Mouse (Mus musculus): Measurements from ENCODE around the gene Nhej1.

The Nhej1 gene

DNA sequence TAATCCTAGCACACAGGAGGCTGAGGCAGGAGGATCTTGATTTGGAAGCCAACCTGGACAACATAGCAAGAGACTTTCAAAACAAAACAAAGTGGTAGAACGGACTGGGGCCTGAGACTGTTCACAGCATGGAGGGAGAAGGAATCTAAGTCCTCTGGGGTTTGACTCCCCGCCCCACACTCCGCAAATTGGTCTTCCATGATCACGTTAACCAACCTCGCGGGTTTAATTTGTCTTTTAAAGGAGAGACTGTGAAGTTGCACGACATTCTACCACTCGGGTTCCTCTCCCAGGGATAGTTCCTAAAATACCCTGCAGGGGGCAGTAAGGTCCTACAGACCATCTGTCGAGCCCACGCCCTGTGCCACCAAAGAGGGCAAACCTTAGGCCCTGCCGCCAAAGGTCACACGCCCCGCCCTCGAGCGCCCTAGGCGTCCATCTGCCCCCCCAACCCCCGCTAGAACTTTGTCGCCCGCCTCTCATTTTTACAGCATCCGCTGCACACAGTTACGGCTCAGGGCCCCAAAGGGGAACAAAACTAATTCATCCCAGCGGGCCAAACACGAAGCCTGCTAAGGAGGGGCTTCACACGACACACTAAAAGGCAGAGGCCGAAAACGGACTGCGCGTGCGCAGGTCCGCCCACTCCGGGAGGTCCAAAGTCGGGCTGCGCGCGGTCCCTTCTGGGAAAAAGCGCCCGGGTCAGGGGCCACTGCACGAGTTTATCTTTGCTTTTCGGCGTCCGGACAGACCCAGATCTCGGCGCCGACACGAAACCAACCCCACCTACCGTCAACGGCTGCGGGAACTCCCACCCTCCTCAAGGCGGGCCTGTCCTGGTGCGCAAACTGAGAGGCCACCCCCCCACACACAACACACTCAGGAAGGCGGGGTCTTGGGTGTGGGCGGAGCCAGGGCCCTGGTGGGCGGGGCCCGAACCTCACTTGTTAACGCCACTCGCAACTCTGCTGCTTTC is at the start of gene Nhej1:
TSS of gene Nhej1 (minus strand) at position 855 of the 976 bp plus-strand sequence.
- DNase-seq (ENCODE audit: low read depth) = peak; percentile 99

DNA sequence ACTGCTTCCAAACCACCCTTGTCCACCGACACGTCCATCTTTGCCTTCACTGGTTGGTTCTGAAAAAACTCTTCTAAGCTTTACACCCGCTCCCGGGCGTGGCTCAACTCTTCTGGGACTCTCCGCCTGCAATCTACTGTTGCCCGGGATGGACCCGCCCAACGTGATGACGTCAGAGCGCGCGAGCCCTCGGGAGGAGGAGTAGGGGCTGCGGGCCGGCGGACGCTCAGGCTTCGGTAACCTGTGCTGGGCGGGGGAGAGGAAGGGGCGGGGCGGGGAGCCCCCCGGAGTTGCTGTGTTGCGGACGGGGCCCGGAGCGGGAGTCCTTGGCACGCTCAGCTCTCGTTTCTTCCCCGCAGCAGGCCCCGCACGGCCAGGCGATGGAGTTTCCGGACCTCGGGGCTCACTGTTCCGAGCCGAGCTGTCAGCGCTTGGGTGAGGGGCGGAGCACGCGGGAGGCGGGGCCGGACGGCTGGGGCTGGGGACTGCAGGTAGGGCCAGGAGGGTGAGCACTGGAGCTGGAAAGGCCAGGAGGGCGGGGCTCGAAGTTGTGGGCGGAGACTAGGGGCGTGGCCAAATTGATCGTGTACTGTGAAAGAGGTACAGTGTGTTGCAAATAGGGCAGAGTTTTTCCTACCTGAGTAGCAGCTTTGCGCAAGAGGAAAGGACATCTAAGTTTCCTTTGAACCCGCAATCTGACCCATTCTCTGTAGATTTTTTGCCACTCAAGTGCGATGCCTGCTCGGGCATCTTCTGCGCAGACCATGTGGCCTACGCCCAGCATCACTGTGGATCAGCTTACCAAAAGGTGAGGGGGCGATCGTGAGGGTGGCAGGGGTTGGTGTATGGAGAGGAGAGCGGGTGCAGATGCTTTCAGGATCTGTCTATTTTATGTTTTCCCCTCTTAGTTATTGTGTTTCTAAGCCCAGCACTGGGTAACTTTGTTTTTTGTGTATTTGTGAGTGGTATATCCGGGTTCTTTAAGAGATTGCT is 43.8 kb upstream of the Nhej1 start, which contains the start of gene Zfand2b:
TSS of gene Zfand2b (plus strand) at position 175 of the 993 bp plus-strand sequence.
- peak; percentile 98 for DNase-seq (ENCODE audit: low read depth)

DNA sequence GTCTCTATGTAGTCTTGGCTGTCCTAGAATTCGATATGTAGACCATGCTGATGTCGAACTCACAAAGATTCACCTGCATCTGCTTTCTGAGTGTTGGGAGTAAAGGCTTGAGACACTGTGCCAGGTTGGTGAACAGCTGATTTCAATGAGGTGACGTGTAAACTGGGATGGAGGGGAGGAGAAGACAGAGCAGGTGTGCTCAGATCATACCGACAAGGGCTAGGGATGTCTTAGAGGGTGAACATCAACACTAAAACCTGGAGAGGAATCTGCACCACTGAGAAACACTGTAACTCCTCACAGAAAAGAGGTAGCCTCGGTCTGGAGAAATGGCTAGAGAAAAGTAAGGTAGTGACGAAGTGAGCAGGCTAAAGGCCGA is 43.1 kb upstream of the Nhej1 start:
- no peak for DNase-seq (ENCODE audit: low read depth)

DNA sequence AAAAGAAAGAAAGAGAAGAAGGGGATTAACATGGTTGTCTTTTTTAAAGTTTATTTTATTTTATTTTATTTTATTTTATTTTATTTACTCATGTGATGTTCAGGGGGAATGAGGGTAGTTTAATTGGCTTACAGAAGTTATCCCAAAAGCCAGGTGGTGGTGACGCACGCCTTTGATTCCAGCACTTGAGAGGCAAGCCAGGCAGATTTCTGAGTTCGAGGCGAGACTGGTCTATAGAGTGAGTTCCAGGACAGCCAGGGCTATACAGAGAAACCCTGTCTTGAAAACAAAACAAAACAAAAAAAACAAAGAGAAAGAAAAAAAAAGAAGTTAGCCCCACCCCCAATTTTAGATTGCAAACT is 35.2 kb upstream of the Nhej1 start:
- DNase-seq (ENCODE audit: low read depth) = no peak

DNA sequence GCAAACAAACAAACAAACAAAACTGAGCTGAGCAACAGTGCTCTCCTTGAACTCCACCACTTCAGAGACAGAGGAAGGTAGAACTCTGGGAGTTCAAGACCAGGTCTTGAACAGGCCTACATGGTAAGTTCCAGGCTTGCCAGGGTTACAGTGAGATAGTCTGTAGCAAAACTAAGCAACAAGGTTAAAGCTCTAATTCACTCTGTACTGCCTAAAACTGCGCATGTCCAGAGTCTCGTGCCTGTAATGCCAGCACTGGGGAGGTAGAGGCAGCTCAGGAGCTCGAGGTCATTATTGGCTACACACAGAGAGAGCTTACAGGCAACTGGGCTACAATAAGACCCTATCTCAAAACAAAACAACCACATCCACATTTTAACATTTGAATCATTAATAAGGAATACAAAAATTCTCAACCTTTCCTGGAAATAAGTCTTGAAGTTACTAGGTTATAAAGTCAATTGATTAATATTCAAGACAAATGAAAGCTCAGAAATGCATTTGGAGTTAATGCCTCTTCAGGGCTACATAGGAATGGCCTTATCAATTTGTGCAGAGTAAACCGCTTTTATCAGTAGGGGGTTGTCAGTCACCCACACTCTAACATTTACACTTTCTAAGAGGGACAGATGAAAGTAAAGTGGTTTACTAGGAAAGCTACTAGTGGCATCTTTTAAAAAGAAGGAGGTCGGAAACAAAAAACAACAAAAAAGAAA is 34.7 kb upstream of the Nhej1 start:
- DNase-seq (ENCODE audit: low read depth) = no peak

DNA sequence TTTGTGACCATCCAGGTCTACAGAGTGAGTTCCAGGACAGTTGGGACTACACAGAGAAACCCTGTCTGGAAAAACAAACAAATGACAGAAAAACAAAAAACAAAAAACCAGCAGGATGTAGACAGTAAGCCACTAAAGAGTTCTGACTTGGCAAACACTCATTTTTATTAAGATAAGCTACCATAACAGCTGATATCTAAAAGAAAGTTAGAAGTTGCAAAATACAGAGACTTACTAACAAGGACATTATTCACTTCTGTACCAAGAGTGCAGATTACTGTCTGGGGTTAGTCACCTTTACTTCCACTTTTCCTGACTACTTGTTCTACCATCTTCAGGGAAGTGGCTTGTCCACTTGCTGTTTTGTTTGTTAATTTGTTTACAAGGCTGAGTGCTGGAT is 34.0 kb upstream of the Nhej1 start:
- no peak for DNase-seq (ENCODE audit: low read depth)

DNA sequence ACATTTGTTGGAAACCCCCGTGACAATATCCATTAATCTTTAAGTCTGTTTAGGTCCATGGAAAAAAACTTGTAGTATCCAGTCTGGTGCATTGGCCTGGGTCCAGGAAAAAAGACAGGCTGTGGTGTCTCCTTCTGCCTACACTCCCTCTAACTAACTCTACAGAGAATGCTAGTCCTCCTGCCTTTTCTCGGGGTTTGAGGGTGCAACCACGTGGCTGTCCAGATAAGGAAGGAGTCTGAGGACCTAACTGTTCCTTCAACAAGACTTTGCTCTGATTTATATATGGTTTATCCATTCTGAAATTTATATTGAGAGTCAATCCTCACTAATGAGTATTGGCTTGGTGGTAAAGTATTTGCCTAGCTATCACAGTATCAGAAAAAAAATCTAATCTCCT is 30.8 kb upstream of the Nhej1 start:
- no peak for DNase-seq (ENCODE audit: low read depth)

DNA sequence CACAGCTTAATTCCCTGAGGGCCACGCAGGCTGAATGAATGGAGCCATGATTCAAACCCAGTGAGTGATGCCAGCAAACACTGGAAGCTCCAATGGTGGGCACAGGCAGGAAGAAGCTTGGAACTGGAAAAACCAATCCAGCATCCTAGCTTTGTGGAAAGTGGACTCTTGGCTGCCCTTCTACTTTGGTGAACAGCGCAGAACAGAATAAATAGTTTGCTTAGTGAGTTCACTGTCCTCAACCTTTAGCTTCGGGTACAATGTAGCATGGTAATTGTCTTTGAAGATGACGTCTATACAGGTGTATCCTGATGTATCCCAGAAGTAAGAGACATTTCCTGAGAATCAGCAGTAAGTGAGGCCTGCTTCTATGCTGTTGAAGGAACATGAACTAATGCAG is 23.7 kb upstream of the Nhej1 start:
- no peak for DNase-seq (ENCODE audit: low read depth)

DNA sequence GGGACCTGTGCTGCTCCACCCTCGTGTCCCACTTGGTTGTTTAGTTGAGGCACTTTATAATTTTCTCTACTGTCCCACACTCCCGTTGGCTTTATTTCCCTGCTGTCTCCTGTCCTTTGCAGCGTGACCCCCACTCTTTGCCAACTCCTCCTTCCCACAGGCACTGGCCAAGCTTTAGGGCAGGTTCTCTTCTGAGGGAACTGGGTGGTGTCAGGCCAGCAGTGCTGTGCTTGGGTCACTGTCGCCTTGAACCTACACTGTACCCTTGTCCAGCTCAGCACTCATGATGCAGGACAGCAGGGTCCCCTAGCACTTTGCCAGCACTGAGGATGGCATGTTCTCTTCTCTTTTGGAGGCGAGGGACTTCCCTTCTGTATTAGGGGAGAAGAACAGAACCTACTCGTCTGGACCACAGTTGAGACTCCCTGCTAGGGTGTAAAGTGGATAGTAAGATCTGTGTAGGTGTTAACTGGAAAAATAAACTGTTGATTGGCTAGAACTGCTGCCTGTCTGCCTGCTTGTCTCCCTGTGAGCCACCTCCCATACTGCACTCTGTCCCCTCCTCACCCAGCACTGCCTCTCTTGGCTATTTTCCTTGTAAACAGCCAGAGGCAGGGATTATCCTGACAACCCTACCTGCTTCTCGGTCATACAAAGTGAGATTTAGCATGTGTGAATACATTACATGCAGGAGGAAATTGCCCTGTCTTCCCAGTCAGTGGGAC is 22.6 kb upstream of the Nhej1 start:
- no peak for DNase-seq (ENCODE audit: low read depth)

DNA sequence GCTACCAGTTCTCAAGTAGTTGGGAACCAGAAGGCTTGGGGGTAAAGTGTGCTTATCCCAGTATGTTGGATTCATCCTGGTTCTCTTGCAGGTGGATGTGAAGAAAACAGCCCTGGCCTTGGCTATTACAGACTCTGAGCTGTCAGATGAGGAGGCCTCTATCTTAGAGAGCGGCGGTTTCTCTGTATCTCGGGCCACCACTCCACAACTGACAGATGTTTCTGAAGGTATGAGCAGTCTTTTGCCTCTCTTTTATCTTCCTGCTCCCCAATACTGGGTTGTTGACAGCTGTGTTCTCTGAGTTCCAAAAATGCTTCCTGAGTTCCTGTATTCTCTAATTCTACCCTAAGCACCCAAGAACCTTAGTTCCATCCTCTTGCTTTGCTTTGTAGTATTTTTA is 20.6 kb upstream of the Nhej1 start:
- DNase-seq (ENCODE audit: low read depth) = no peak

DNA sequence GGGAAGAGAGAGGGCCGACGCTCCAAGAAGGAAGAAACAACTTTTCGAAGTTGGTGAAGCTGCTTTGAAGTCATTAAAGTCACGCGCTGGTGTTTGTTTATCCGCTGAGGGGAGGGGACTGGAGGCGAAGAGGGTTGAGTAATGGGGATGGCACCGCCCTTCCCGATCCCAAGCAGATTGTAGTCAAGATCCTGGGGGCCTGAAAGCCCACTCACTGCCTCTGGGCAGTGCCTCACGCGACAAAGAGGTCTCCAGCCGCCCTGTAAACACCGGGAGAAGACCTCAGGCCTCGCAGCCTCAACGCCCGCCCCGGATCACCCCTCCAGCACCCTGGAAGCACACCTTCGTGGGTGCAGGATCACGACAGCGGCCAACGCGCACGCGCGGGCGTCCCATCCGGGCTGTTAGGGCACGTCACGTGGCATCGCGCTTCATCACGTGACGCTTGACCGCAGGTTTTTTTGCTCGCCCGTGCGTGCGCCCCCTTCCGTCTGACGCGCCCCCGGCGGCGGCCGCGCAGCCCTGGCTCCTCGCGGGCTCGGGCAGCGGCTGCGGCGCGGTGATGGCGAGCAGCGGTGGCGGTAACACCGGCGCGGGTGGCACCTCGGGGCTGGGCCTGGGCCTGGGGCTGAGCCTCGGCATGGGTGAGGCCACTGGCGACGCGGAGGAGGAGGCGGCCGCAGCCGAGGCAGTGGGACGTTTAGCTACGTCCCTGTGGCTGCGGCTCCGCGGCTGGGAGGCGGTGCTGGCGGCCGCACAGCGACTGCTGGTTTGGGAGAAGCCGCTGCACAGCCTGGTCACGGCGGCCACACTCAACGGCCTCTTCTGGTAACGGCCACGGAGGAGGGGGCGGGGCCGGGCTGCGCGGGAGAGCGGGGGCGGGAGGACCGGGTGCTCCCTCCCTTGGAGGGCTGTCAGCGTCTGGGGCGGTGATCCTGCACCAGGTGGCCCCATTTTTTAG is 17.6 kb upstream of the Nhej1 start, which contains the start of the genes Cnppd1 and Retreg2:
TSS of gene Cnppd1 (minus strand) at position 411 of the 961 bp plus-strand sequence.
TSS of gene Retreg2 (plus strand) at position 478 of the 961 bp plus-strand sequence.
- peak; percentile 98 for DNase-seq (ENCODE audit: low read depth)

DNA sequence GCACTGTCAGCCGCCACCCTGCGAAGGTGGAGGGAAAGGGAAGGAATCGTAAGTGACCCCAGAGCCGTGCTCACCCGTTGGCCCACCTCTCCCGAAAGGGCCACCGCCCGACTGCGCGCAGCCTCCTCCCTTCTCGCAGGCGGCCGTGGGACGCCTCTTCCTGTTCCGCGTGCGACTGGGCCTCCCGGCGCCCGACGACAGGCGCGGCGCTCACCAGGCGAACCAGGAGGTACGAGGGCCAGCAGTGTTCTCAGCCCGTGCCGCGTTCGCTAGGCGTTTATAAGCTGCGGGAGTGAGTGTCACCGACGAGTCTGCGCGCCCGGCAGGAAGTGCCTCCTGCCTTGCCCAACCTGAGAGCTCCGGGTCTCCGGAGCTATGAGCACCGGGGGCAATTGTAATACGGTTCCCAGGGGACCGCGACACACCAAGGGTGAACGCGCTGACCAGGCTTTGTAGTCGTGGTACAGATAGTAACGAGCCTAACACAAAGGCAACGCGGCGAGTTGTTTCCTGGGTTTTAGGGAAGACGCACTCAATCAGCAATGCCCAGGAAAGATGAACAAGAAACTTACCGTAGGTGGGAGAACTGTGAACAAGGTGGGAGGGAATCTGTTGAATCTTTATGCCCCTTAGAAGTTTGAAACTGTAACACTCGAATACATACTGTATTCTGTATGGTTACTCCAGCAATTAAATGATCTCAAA is 16.6 kb upstream of the Nhej1 start:
- peak; percentile 89 for DNase-seq (ENCODE audit: low read depth)

DNA sequence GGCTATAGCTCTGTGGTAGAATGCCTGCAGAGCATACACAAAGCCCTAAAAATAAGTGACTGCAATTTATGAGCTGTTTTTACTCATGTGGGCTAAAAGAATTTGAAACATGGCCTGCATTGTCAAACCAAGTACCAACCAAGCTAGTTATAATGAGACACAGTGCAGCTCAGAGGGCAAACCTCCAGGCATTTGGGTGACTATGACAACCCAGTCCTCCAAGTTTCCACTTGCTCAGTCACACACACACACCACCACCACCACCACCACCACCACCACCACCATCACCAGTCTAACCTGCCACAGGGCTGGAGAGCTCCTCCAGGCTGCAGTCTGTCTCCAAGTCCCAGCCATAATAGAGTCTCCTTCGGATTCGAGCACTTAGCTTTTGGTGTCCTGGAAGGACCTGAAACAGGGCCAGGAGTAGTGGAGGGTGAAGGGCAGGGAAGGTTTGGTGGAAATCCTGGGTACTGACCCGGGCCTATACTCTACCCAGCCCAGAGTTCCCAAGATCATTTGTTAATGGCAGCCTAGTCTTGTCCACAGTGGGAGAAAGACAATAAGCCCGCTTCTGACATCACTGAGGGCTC is 15.7 kb upstream of the Nhej1 start:
- DNase-seq (ENCODE audit: low read depth) = peak; percentile 40

DNA sequence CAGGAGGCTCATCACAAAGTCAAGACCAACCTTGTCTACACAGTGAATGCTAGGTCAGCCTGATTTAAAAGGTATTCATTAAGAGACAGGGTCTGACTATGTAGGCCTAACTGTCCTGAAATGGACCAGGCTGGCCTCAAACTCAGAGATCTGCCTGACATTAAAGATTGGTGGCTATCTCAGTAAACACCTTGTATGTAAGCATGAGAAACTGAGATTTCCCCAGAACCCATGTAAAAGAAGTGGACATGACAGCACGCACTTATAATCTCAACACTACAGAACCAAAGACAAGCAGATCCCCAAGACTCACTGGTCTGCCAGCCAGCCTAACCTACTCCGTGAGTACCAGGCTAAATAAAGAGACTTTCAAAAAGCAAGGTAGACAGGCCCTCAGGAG is 13.4 kb upstream of the Nhej1 start:
- DNase-seq (ENCODE audit: low read depth) = no peak

DNA sequence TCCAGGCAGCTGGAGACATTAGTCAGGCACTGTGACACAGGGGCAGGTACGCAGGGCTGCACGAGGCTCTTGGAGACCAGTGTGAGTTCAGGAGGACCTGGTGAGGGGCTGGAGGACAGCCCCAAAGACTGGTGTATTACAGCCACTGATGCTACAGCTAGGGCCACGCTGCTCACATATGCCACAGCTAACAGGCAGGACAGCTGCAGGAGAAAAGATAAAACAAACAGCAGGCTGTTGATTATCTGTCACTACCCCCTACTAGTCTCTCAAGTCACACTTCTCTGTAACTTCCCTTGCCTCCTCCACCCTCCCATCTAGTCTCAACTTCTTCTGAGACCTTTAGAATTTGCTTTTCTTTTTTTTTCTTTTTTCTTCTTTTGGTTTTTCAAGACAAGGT is 11.7 kb upstream of the Nhej1 start:
- DNase-seq (ENCODE audit: low read depth) = no peak

DNA sequence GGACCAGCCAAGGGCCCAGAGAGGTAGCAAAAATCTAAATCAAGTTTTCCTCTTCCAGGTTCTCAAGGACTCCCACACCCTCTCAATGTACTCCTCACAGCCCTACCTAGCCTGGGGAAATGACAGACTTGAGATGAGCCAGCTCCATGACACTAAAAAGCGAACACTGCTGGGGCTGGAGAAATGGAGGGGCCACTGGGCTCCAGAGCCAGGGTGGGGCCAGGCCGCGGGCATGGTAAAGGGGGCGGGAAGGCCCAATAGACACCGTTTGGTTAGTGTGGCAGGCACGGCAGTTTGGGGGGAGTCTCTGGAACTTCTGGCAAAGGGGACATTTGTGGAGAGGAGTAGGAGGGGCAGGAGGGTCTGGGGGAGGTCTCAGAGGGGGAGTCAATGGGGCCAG is 11.3 kb upstream of the Nhej1 start:
- no peak for DNase-seq (ENCODE audit: low read depth)

DNA sequence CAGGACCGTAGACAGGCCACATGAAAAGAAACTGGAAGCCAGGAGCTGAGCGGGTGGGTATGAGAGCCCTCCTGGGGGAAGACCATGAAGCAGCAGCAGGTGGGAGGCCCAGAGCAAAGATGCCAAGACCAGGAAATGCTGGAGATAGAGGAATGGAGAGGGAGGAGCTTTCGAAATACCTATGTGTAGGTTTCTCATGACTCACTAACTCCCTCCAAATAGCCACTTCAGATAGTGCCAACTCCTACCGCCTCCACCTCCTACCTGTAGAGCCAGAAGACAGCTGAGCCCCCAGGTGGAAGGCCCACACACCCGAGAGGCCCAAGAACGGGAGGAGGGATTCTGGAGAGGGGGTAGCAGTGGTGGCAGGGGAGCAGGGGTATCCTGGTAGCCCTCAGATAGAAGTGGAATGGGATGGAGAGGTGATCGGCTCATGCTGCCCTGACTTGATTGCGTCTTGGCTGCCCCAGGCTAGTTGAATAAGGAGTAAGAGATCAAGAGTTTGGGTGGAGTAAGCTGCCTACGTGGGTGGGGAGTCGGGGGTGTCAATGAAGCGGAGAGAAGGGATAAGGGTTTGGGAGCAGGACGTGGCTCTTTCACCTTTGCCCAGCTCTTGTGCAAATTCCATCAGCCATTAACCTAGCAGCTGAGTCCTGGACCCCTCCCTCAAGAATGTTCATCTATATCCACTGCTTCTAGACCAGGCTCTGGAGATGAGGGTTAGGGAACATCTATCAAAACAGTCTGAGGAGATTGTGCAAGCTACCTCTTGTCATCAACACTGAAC is 8.6 kb upstream of the Nhej1 start, which contains the start of gene Slc23a3:
TSS of gene Slc23a3 (minus strand) at position 470 of the 787 bp plus-strand sequence.
- DNase-seq (ENCODE audit: low read depth) = no peak

DNA sequence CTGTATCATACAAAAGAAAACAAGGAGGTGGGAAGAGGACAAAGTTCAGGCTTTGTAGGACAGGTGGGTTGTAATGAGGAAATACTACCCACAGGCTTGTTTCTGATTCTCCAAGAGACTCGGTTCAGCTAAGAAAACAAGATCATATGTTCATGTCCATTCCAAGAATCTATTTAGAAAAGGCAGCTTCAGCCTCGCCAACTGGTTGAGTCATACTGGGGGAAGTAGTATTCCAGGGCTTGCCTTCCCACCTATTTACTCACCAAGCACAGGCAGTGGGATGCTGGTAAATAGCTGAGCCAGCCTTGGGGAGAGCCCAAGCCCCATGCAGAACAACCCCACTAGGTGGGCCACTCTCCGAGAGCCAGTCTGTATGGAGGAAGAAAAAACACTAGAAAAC is 3.6 kb upstream of the Nhej1 start:
- no peak for DNase-seq (ENCODE audit: low read depth)

All from induced T-regulatory cell, adult 2 months (primary cell).